Mouse (Mus musculus): ENCODE measurements at regions not wholly inside any gene's neighbourhood (a gene's known extent, or its start where the extent isn't known, plus 50 kb on each side); places are given as distances from the start of the nearest gene placed in this dataset.
"Not testable (repeated sequence)": the region's sequence is repeated elsewhere in the genome, so short reads cannot be mapped to it uniquely, and the experiment has no call there.

DNA sequence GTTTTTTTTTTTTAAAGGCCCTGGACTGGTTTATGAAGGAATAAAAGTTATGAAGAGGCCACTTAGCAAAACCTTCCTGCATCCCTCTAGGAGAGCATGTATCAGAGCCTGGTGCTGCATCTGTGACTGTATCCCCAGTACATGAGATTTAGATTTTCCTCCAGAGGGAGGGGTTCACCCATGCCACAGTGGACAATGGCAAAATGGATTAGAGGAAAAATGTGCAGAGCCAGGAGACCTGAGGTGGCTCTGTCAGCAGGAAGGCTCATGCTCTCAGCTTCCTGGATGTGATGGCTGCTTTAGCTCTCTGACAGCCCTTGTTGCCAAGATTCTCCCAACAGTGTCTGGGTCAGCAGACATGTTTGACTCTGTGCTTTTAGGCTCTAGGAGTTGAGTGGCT lies 298.2 kb downstream of the Eipr1 start:
- no peak for DNase-seq (ENCODE audit: low spot score)

DNA sequence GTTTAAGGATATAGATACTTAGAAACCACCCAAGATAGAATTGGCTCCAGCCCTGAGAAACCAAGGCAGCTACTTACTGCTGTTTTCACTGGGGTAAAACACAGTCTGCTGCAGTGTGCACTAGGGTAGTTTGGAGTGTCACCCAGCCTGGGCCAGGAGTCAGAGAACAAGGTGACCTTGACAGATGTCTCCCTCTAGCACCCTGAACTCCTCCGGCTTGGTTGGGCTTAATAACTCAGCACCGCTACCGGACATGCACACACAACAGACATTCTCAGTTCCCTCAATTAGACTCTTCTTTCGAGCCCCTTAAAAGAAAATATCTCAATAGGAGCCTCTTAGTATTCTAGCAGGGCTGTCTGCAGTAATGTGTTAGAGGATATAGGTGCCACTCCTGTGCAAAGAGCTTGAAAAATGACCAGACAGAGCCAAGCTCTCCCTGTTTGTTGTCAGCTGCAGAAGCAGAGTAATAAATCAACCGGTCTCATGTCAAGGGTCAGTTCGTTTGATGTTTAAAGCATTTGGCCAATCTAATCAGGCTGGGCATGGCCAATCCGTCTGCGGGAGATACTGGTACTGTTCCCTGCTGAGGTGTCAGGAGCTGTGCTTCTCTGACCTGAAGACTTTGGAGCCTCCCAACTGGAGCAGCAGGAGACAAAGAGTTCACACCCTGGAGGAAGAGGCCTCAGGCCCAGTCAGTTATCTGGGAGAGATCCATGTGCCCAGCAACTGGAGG lies 299.1 kb downstream of the Eipr1 start:
- no peak for DNase-seq (ENCODE audit: low spot score)

DNA sequence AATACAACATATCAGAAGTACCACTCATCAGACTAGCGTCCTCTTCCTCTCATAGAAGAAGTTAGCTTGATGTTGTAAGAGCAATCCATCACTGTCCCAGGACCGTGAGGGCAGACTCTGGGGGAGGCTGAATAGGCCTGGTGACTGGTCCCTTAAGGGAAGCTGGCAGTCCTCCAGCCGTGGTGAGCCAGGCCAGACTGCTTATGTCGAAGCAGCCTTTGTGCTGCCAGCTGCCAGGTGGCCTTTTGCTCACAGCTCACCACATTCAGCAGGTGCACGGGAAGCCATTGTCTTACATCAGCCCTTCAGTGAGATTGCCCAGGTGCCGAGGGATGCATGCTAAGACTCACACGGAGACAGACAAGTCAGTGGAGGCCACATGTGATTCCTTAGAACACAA lies 302.8 kb downstream of the Eipr1 start:
- no peak for DNase-seq (ENCODE audit: low spot score)

DNA sequence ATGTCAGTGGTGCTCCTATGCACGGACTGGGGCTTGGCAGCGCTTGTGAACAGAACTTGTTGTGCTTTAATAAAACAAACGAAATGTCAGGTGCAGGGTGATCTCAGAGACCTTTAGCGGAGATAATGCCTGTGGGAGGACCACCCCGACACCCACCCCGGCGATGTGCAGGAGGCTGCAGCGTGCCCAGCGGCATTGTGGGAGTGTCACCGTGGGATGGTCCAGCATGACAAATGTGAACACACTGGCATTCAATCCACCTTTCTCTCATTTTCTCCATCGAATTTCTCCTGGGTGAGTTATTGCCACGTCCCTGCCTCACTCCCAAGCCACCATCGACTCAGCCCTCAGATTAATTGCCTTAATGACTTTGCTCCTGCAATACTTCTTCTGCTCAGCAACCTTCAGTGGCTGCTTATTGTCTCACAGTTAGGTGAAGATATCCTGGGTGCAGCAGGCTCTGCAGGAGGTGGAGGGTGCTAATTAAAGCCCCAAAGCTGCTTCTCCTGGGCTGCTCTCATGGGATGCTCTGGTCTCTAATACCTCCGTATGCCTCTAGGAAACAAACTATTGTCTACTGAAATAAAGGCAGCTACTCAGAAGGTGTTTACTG lies 310.5 kb downstream of the Eipr1 start:
- no peak for DNase-seq (ENCODE audit: low spot score)

DNA sequence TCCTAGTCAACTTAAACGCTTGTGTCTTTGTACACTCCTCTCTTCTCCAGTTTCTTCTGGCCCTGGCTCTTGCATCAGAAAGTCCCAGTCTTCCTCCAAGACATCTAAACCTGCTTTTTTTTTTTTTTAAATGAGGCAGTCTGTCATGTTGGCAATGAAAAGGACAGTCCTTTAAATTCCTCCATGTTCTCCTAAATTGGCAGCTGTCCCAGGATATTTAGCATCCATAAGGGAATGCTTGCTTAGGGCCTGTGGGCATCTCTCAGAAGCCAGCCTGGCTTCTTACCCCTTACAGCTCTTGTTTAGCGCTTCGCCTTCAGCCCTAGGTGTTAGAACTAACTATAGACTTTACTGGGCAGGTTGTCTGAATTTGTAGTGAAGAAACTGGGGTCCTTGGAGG lies 311.2 kb downstream of the Eipr1 start:
- no peak for DNase-seq (ENCODE audit: low spot score)

DNA sequence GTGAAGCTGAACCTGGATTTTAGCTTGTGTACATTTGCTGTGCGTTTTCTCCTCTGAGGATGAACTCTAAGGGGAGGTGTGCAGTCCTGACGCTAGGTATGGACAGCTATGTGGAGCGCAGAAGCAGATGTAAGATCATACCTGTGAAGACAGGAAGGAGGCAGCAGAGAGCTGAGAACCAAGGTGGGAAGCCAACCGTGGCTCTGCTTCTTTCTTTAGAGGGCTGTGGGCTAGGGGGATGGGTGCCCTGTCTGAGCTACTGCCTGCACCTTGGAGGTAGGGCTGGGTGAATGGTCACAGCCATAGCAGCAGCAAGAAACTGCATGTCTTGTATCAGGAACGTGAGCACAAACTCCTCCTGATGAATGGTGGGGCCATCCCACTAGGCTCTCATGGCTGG lies 316.6 kb downstream of the Eipr1 start:
- DNase-seq (ENCODE audit: low spot score): no peak

DNA sequence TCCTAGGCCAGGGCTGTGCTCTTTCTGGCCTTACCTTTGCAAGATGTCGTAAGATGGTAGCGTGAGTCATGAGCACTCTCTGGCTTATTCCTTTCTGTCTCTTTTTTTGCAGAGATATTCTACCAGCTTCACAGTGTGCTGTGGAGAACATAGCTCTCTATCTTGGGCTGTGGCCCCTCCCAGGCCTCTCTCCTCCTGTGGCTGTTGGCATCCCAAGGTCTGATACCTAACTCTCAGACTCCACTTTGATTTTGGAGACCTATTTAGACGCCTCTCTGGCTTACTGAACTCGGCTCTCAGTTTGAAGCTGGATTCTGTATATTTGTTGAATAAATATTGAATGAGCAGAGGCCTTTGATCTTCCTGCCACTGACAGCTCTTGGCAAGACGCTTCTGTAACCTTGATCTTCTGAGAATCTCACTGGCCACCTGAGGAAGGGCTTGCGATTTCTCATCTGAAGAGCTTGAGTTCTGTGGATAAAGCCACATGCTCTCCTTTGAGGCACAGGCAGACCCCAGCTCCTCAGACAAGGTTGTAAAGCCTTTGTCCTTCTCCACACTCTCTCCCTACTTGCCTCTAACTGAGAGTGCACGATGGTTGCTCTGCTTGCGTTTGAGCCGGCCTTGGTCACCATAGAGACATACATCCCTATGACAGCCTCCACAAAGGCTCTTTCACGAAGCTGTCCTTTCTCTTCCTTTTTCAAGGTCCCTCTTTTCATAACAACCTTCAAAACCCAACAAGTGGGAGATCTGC lies 323.7 kb downstream of the Eipr1 start:
- peak; percentile 43 for DNase-seq (ENCODE audit: low spot score)

DNA sequence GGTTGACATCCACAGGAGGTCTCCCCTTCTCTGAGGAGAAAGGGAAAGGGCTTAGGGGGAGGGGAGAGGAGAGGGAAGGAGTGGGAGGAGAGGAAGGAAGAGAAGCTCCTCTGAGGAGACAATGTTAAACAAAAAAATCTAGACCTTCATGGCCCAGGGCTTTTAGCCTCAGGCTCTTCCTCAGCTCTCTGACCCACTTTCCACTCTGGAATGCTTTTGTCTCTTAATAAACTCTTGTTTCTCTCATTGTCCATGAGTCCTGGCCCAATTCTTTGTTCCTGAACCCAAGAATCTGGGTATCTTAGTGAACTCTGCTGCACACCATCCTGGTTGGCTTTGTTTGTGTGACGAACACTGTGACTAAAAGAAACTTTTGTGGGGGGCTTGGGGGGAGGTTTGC lies 325.0 kb downstream of the Eipr1 start:
- no peak for DNase-seq (ENCODE audit: low spot score)

DNA sequence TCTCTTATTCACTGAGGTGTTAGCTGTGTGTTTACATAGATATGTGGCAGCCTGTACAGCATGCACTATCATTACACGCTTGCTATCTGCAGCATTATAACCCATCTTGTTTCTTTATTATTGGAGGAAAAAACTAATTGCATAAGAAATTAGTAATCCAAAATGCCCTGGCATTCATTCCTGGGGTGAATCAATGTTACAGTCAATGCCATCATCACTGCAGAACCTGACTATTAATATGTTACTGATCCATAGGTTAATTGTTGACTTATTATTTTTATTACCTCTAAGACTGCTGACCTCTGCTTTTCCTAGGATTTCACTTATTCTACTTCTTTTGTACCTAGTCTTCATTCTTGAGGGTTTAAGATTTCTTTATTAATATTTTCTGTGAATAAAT lies 327.4 kb downstream of the Eipr1 start:
- no peak for DNase-seq (ENCODE audit: low spot score)

DNA sequence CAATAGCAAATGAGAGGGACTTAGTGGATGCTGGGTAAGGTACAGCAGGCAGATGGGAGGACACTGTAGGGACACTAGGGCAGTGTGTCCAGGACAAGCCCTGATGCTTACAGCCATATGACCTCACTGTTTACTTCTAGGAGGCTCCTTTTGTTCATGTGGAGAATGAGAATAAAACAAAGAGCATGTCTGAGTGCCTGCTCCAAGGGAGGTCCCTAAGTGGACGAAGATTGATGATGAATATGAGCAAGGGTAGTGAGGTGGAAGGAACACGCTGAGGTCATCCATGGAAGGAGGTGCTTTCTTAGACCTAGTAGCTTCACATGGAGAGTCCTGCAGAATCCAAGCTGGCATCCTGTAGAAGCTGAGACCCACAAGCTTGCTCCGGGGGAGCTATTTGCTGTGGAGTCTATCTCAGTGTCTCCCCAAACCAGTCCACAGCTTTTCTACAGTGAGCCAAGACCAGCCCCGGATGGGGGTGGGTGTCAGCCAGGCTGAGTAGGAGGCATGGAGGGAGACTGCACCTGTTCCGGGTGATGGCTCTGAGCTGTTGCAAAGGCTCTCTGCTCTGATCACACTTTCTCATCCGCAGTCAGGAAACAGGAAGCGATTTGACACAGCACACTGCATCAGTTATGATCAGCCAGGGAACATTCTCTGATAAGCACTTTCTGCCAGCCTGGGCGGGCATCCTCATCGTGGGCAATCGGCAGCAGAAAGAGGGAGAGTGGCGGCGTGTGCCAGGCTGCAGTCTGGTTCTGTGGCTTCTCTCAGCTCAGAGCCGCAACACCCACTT lies 332.0 kb downstream of the Eipr1 start:
- no peak for DNase-seq (ENCODE audit: low spot score)

DNA sequence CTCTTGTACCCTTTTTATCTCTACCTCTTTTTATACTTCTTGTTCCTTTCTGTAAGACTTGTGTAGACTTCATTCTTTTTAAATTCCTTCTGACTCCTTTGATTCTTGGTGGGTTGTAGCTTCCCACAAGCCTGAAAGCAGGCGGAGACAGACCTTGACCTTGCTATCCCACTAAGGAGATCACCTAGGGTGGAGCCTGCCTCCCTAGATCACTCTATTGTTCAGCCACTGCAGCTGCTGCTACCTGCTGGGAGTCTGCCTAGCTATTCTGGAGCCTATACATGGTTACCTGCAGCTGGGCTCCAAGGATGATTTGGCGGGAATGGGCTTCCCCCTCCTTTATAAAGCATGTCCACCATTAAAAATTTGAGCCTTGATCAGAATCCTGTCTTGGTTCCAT lies 335.6 kb downstream of the Eipr1 start:
- not testable (repeated sequence) for DNase-seq (ENCODE audit: low spot score)

DNA sequence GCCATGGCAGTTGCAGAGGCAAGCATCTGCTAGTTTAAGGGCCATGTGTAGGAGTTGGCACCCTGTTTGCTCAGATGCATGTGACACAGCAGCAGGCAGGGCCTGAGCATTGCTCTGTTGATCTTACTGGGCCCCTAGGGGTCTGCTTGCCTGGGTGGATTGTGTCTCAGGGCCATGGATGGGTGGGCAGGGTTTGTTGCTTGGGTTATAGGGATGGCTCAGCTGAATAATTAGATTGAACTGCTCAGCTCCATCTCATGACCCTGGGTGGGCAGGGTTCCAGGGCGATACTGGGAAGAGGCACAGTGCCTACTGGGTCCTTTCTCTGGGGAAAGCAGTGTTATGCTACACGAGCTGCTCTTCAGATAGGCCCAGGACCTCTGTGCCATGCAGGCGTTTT lies 338.0 kb downstream of the Eipr1 start:
- DNase-seq (ENCODE audit: low spot score): no peak

DNA sequence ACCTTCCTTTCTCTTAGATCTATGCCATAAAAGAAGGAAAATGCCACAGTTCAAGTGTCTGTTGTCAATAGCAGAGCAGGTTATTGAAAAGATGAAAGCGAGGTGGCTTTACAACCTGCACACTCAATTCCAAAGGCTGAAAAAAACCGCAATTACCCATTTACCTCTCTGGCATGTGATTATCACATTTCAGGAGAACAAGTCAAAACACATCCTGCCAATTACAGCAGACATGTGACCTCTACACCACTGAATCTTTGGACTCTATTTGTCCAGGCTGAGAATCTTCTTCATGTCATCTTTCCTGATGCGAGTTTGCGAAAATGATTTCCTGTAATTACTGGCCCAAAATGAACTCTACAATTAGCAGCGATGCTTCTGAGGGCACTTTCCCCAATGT lies 338.8 kb downstream of the Eipr1 start:
- no peak for DNase-seq (ENCODE audit: low spot score)

DNA sequence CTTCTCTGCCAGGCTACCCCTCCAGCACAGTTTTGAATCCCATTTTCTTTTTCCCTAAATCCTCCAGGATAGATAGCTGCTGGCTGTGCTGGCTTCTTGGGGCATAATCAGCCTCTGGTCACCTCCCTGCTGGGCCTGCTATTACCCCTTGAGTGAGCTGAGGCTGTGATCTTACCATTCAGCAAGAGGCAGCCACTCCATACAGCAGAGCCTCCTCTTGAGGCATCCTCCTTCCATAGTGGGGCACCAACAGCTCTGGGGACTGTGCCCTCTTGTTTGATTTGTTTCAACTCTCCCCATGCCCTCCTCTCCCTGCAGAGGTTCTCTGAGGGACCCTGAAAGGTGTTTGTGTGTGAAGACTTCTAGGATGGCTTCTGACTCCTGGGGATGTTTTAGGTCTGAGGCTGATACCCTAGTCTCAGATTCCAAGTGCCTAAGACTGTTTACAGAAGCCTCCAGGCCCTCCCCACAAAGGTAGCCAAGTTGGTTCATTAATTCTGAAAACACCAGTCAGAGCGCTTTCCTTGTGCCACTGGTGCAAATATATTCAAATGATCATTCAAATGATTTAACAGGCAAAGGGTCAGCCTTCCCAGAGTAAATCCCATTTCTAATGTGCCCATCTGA lies 343.9 kb downstream of the Eipr1 start:
- DNase-seq (ENCODE audit: low spot score): no peak

DNA sequence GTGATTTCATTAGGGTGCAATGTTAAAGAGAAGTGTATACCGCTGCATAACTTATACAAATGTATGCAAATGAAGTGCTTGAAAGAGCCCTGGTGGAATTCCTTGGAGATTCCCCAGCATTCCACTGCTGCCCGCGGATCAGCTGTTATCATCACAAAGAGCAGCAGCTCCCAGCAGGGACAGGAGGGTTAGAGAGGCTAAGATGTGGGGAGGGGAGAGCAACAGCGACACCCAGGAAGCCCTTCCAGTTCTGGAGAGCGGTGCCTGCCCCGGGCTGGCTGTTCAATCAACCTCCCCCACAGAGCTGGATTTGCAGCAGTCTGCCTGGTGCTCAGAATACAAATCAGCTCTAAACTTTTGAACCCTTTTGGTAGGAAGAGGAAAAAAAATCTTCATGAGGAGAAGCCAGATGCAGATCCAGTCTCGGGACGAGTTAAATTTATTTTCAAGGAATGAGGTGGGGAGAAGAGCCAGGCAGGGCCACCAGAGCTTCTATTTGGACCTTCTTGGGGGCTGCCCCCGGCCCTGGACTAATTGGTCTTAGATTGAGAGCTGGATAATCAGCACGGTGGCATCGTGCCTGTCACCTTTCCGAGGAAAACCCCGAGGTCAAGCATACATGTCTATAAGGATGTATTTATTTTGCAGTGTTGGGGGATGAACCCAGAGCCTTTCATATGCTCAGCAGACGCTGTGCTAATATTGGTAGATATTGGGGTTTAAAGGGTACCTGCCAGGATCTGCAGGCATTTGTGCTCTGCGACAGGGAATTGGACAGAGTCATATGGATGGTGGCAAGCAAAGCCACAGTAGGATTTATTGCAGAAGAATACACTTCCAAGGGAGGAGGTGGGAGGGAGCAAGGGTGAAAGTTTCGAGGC lies 344.7 kb downstream of the Eipr1 start:
- peak; percentile 11 for DNase-seq (ENCODE audit: low spot score)

DNA sequence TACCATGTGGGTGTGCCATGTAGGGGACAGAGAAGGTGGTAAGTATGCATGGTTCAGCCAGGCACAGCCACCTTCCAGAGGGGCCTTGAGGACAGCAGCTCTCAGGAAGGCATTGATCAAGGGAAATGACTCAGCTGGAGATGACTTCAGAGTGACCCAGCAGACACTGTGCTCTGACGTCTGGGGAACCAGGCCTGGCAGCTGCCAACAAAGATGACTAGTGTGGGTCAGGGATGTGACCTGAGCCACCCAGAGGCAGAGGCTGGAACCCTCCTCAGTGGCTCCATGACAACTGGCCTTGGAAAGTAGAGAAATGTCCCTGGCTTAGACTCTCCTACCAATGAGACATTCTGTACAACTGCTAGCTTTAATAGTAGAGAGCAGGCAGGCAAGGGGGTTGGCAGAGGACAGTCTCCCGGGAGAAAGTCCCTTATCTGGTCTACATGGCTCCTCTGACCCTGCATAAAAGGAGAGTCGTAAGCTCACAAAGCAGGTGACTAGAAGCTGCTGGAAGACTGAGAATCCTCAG lies 348.5 kb downstream of the Eipr1 start:
- DNase-seq (ENCODE audit: low spot score): no peak

DNA sequence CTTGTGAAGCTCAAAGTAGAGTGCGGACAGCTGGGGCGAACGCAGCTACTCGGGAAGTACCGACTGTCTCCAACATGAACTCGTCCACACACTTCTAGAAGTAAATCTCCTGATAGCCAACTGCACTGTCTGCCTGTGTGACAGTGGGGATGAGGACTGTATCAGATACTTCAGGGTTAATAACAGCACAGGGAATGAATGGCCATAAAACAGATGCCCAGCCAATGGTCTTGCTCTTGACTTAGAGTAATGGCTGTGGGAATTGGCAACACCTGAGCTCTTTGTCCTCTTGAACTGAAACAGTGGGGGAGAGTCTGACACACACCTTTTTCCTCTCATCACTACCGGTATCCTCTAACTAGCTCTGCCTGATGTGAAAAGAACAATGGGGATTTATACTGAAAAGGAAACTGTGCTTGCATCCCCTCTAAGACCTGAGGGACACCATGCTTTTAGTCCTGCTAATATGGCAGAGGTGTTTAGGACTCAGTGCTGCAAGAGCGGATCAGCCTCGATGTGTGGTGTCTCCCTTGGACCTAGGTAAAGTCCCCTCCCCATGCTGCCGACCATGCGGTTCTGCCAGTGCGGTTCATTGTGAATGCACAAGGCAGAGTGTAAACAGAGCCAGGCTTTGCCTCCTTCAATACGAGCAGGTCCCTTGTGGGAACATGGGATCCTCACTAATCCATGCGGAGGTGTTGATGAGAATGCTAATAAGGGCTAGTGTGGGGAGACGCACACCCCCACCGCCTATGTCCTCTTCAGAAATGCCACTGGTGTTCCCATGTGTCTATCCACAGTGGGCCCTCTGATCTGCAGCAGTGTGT lies 355.5 kb downstream of the Eipr1 start:
- DNase-seq (ENCODE audit: low spot score): no peak

DNA sequence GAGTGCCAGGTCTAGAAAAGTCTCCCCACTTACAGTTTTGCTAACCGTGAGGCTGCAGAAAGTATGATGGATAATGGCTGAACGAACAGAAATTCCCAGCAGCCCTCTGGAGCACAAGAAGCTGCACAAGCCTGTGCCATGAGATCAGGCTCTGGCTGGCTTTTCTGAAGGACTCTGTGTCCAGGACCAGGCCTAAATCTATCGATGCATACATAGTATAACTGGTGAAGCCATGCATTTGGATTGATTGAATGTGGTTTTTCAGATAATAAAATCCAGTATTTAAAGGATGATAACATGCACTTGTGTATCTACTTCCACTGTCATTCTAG lies 356.1 kb downstream of the Eipr1 start:
- DNase-seq (ENCODE audit: low spot score): no peak

DNA sequence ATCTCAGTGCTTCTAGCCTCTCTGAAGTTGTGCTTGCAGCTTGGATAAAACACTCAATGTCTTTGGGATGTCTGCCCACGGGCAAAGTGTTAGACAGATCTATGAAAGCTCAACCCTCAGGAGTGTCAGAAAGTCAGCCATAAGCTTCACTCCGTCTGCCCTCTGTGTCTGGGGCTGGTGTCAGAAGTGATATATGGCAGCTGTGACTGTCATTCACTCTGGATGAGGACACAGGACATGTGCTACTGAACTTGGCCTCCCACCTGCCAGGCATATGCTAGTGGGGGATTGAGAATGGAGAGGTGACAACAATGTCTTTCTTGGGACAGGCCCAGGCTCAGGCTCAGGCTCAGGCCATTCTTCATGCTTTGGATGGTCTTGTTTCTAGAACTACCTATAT lies 366.7 kb downstream of the Eipr1 start:
- DNase-seq (ENCODE audit: low spot score): no peak

DNA sequence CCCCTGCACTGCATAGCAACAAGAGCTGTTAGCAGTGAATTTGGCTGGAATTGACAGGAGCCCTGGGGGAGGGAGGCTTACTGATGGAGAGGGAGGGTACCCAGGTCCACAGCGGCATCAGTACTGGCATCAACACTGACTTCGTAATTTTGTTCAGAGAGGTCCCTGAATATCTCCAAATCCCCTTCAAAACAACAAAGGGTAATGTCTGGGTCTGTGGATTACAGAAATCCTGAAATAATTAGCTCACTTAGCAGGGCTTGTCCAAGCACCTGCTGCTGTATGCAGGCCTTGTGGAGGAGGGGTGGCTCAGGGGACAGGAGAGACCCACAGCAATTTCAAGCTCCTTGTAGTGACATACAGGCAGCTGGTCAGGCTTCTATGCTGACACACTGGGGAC lies 369.6 kb downstream of the Eipr1 start:
- DNase-seq (ENCODE audit: low spot score): no peak
